Mouse (Mus musculus) retina, postnatal 1 day (tissue): ENCODE measurements around the gene Psen2.
A peak's percentile ranks its signal among the peaks of the same experiment; 100 is the strongest.

Source experiments
- DNase-seq: peaks from one replicate; pipeline ENCODE4 v3.0.0-alpha.2; 2012

The Psen2 gene

GRCm38 (mm10) chr1:180197956-180198355 lies 65.3 kb downstream of the Psen2 start:
- no peak for DNase-seq

- DNase-seq, result no peak
Observed at GRCm38 (mm10) chr1:180196508-180196907, 66.7 kb downstream of the Psen2 start.

GRCm38 (mm10) chr1:180195703-180196381 lies 67.4 kb downstream of the Psen2 start:
- DNase-seq, result peak; percentile 99

- DNase-seq, result peak; percentile 56
Observed at GRCm38 (mm10) chr1:180194781-180195471, 68.3 kb downstream of the Psen2 start.

GRCm38 (mm10) chr1:180194048-180194447 lies 69.2 kb downstream of the Psen2 start:
- no peak for DNase-seq

GRCm38 (mm10) chr1:180193391-180193935 lies 69.8 kb downstream of the Psen2 start:
- no peak for DNase-seq

- no peak for DNase-seq
Observed at GRCm38 (mm10) chr1:180192866-180193265, 70.4 kb downstream of the Psen2 start.

- no peak for DNase-seq
Observed at GRCm38 (mm10) chr1:180191651-180192220, 71.5 kb downstream of the Psen2 start.

GRCm38 (mm10) chr1:180191112-180191511 lies 72.1 kb downstream of the Psen2 start:
- no peak for DNase-seq

GRCm38 (mm10) chr1:180188951-180189350 lies 74.3 kb downstream of the Psen2 start:
- no peak for DNase-seq

- no peak for DNase-seq
Observed at GRCm38 (mm10) chr1:180186371-180186770, 76.9 kb downstream of the Psen2 start.

- DNase-seq, result no peak
Observed at GRCm38 (mm10) chr1:180185877-180186276, 77.4 kb downstream of the Psen2 start.

- no peak for DNase-seq
Observed at GRCm38 (mm10) chr1:180184768-180185167, 78.5 kb downstream of the Psen2 start.

- no peak for DNase-seq
Observed at GRCm38 (mm10) chr1:180183525-180184159, 79.6 kb downstream of the Psen2 start.

GRCm38 (mm10) chr1:180182731-180183130 lies 80.5 kb downstream of the Psen2 start:
- DNase-seq, result peak; percentile 25

GRCm38 (mm10) chr1:180181966-180182319 lies 81.3 kb downstream of the Psen2 start:
- no peak for DNase-seq

GRCm38 (mm10) chr1:180181304-180181965 lies 81.8 kb downstream of the Psen2 start:
- DNase-seq, result no peak

GRCm38 (mm10) chr1:180179840-180180239 lies 83.4 kb downstream of the Psen2 start:
- no peak for DNase-seq

- DNase-seq, result no peak
Observed at GRCm38 (mm10) chr1:180179100-180179499, 84.1 kb downstream of the Psen2 start.

- DNase-seq, result no peak
Observed at GRCm38 (mm10) chr1:180178340-180178739, 84.9 kb downstream of the Psen2 start.
